Mouse (Mus musculus) embryonic facial prominence, embryonic 15.5 days (tissue): ENCODE results near the gene Rrp8. TPM values are rescaled to one million over a fixed set of nuclear protein-coding genes. Genes with fewer than 3 reads are reported as not detected.
A peak's percentile ranks its signal among the peaks of the same experiment; 100 is the strongest.
"Not testable (repeated sequence)": the region's sequence is repeated elsewhere in the genome, so short reads cannot be mapped to it uniquely, and the experiment has no call there.

Source experiments
- ATAC-seq: fragments of 200-750 bp; cut with Nextera tagmentation; 2 replicates; pipeline ENCODE4 v1.8.0; 2017; ENCODE audit warnings: low read depth, moderate TSS enrichment; ENCODE audit not compliant: insufficient number of reproducible peaks, low FRiP score, low TSS enrichment
- H3K27ac ChIP-seq: fragments of 300-500 bp; sonication (generic); replicated peaks from 2 replicates; pipeline ENCODE4 v1.5.1; 2015; ENCODE audit warnings: mild to moderate bottlenecking, inconsistent platforms
- H3K27me3 ChIP-seq: fragments of 300-500 bp; sonication (generic); 2 replicates; pipeline ENCODE4 v1.6.1; 2015; ENCODE audit warnings: inconsistent platforms
- H3K36me3 ChIP-seq: fragments of 300-500 bp; sonication (generic); 2 replicates; pipeline ENCODE4 v1.6.1; 2015; ENCODE audit warnings: mild to moderate bottlenecking, inconsistent platforms
- H3K4me1 ChIP-seq: fragments of 300-500 bp; sonication (generic); 2 replicates; pipeline ENCODE4 v1.6.1; 2015; ENCODE audit warnings: inconsistent platforms
- H3K4me2 ChIP-seq: fragments of 300-500 bp; sonication (generic); replicated peaks from 2 replicates; pipeline ENCODE4 v1.6.1; 2015; ENCODE audit warnings: mild to moderate bottlenecking, inconsistent platforms
- H3K4me3 ChIP-seq: fragments of 300-500 bp; sonication (generic); replicated peaks from 2 replicates; pipeline ENCODE4 v1.5.1; 2015; ENCODE audit warnings: mild to moderate bottlenecking, inconsistent platforms
- H3K9ac ChIP-seq: fragments of 300-500 bp; sonication (generic); 2 replicates; pipeline ENCODE4 v1.6.1; 2015; ENCODE audit warnings: inconsistent platforms
- H3K9me3 ChIP-seq: fragments of 300-500 bp; sonication (generic); replicated peaks from 2 replicates; pipeline ENCODE4 v1.6.1; 2016; ENCODE audit warnings: inconsistent platforms
- WGBS: fragments of 180-500 bp; shearing (Covaris S2); methylation state at CpG from one replicate; pipeline ENCODE4 v1.1.7; 2015; 5-methylcytosine and 5-hydroxymethylcytosine counted together
- polyA plus RNA-seq: library from polyadenylated mRNA; unstranded; fragments of >200 nt; fragmentation: Nextera tagmentation; extraction: Ambion mirVana; gene quantifications from 2 replicates; pipeline ENCODE4 v1.2.1, GENCODE M21; 2015

Rrp8 gene
- polyA plus RNA-seq, 1 experiment from 2014 or later: 35.4 TPM

DNA sequence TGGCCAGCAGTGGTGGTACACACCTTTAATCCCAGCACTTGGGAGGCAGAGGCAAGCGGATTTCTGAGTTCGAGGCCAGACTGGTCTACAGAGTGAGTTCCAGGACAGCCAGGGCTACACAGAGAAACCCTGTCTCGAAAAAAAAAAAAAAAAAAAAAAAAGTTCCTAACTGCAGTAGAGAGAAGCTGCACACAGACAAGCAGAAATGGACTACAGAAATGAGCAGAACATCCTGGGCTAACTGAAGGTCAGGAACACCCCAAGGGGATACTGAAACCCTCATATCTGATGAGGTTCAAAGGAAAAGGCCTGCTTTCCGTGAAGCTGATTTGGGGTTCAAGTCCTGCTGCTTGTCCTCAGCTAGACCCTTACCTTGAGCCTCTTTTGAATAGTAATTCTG is 1.7 kb downstream of the Rrp8 start:
- H3K27me3 ChIP-seq, ATAC-seq, H3K9me3 ChIP-seq: not testable (repeated sequence)
- peak overlapping the region; percentile 74 for H3K4me3 ChIP-seq
- peak overlapping the region; percentile 59 for H3K4me2 ChIP-seq
- H3K4me1 ChIP-seq: peaks cover 37% of the 10 kb centered on the region
- WGBS: 51% methylated on average over 3 of the region's 4 CpGs
- peak overlapping the region; percentile 86 for H3K9ac ChIP-seq
- H3K36me3 ChIP-seq: peaks cover 55% of the 10 kb centered on the region
- H3K27ac ChIP-seq: peak overlapping the region; percentile 89

DNA sequence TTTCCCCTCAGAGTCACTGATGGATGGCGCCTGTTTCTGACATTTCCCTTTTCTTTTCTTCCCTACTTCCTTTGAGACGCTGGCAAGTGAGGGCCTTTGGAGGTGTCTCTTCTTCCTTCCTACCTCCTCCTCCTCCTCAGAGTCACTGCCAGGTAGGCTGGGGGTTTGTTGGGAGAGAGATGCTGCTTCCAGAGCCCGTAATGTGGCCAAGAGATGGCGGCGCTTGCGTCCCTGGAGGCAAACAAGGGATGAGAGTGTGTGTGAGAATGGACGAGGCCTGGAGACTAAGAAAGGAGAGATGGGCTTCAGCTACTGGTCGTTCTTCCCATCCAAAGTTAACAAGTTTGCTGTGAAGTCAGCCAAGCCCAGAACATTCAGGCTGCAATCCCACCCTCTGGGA is 2.4 kb downstream of the Rrp8 start:
- WGBS: 85% methylated on average over 8 of the region's 8 CpGs
- Histone ChIP-seq H3K4me3 (peak overlapping the region; percentile 74; the same call in 1 of the 2 replicates), H3K9me3 (no peaks in the 10 kb centered on the region), H3K36me3 (peaks cover 54% of the 10 kb centered on the region), H3K27ac (no peak overlapping the region), H3K4me1 (peaks cover 35% of the 10 kb centered on the region), H3K4me2 (peak overlapping the region; percentile 59), H3K9ac (no peak overlapping the region), H3K27me3 (no peaks in the 10 kb centered on the region)
- no peak for ATAC-seq

DNA sequence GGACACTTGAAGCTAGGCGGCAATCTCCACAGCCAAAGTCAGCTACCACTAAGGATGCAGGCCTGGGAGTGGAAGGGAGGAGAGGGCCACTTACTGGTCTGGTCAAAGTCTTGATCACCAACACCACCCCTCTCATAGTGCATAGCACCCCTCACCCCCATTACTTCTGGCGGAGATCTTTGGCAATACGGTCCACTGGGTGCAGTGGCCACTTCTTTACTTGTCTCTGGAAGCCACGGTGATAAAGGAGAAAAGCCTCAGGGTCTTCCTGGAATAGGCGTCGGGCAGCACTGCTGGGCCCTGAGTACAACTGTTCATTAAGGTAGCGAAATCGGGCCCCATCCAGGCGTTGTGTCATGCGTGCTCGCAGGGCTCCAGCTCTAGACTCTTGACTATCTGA is 3.3 kb downstream of the Rrp8 start:
- no peak overlapping the region for H3K4me2 ChIP-seq
- peaks cover 26% of the 10 kb centered on the region for H3K4me1 ChIP-seq
- WGBS: 94% methylated on average over 11 of the region's 11 CpGs
- no peak overlapping the region for H3K27ac ChIP-seq
- no peaks in the 10 kb centered on the region for H3K27me3 ChIP-seq
- peaks cover 60% of the 10 kb centered on the region for H3K36me3 ChIP-seq
- no peak overlapping the region for H3K4me3 ChIP-seq
- no peak for ATAC-seq
- H3K9ac ChIP-seq: no peak overlapping the region
- no peaks in the 10 kb centered on the region for H3K9me3 ChIP-seq

DNA sequence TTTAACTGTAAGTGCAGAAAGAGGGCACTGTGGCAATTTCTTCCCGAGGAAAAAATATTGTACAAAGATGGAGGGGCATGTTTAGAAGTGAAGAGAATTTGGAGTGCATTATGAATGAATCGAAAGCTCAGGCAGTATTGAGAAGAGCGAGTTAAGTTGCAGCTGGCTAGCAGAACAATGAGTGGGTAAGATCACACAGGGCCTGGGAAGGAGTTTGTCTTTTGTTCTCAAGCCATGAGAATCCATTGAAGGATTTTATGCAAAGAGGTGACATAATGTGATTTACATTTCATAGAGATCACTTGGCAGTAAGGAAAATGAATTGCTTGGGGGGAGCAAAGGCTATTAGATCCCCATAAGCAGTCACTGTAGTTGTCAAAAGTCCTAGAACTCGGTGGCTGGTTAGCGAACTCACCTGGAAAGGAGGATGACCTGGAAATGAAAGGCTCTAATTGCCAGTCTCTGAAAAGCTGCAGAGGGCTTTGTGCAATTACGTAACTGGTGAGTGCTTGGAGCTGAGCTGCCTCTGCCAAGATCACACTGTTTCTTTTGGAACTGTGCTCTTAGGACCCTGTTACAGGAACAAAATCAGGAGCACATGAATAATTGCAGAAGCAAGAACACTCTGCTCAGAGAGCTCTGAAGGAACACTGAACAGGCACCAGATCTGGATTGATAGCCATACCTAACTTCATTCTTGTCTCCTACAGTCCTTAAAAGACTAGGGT is 8.3 kb downstream of the Rrp8 start:
- no peak for ATAC-seq
- 72% methylated on average over 6 of the region's 6 CpGs for WGBS
- Histone ChIP-seq H3K27ac (no peak overlapping the region), H3K9ac (no peak overlapping the region), H3K4me2 (no peak overlapping the region), H3K27me3 (no peaks in the 10 kb centered on the region), H3K4me3 (no peak overlapping the region), H3K9me3 (no peaks in the 10 kb centered on the region), H3K36me3 (peaks cover 50% of the 10 kb centered on the region), H3K4me1 (peaks cover 4% of the 10 kb centered on the region; the same call in 1 of the 2 replicates)

DNA sequence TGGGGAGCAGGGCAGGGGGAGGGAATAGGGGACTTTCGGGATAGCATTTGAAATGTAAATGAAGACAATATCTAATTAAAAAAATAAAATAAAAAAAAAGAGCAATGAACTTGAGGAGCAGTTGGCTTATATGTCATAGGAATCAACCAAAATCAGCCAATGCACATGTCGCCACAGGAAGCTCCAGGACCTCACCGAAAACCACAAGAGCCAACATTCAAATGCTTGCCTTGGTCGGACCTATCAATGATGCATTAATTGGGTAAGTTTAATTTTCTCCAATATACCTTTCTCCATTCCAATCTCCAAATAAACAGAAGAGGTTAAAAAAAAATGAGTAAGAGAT is 10.2 kb downstream of the Rrp8 start:
- Histone ChIP-seq H3K27ac (no peak overlapping the region), H3K9ac (no peak overlapping the region), H3K4me1 (peaks cover 4% of the 10 kb centered on the region; the same call in 1 of the 2 replicates), H3K27me3 (no peaks in the 10 kb centered on the region), H3K9me3 (no peaks in the 10 kb centered on the region), H3K36me3 (peaks cover 31% of the 10 kb centered on the region), H3K4me3 (no peak overlapping the region), H3K4me2 (no peak overlapping the region)
- WGBS: 85% methylated on average over 4 of the region's 4 CpGs
- no peak for ATAC-seq

DNA sequence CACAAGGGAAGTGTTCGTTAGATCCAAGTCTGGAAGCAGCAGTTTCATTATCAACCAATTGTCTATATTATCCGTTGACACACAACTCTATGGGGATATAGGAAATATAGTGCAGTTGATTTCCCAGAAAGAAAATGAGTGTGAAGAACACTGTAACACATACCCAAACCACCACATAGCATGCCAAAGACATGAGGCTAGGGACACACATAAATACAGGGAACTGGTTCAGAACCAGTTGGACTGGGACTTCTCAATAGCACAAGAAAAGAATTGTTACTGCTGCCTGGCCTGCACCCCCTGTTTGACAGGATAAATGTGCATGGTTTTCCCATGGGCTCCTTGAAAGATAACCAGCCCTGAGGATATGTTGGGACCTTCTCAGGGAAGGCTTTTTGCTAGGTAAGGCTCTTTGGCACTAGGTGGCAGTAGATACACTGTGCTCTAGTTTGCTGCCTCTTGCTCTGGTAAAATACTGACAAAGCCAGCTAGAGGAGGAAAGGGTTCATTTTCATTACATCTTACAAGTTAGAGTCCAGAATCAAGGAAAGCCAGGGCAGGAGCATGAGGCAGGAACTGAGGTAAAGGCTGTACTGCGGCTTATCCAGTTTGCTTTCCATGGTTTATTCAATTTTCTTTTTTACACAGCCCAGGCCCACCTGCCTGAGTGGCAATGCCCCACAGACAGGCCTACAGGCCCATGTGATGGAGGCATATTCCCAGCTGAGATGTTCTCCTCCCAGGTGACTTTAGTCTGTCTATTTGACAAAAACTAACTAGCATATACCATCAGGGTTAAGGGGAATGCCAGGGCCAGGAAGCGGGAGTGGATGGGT is 10.8 kb downstream of the Rrp8 start:
- 82% methylated on average over 4 of the region's 4 CpGs for WGBS
- Histone ChIP-seq H3K4me1 (peaks cover 4% of the 10 kb centered on the region; the same call in 1 of the 2 replicates), H3K9me3 (no peaks in the 10 kb centered on the region), H3K4me3 (no peak overlapping the region), H3K9ac (no peak overlapping the region), H3K27me3 (no peaks in the 10 kb centered on the region), H3K27ac (no peak overlapping the region), H3K4me2 (no peak overlapping the region), H3K36me3 (peaks cover 25% of the 10 kb centered on the region)
- ATAC-seq: peak; percentile 66; the same call in 1 of the 2 replicates

DNA sequence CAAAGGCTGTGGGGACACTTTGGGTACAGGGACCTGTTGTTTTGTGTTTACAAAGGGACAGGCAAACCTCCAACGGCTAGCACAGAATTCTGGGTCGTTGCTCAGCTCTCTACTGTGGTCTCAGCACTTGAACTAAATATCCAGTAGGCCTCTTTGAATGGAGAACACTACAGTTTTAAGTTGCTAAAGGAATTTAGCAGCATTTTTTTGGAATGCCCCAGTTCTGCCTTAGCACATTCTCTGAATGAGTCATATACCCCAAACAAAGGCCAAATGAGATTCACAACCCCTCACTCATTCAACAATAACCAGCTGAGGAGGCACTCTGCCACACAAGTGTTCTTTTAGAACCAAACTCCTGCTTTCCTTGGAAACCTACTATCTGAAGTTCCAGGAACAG is 15.3 kb downstream of the Rrp8 start:
- peaks cover 4% of the 10 kb centered on the region; the same call in 1 of the 2 replicates for H3K4me1 ChIP-seq
- H3K27me3 ChIP-seq: no peaks in the 10 kb centered on the region
- no peak for ATAC-seq
- no peak overlapping the region for H3K4me2 ChIP-seq
- H3K9me3 ChIP-seq: no peaks in the 10 kb centered on the region
- H3K36me3 ChIP-seq: no peaks in the 10 kb centered on the region
- no peak overlapping the region for H3K9ac ChIP-seq
- no peak overlapping the region for H3K4me3 ChIP-seq
- no peak overlapping the region for H3K27ac ChIP-seq
- 74% methylated on average over 2 of the region's 2 CpGs for WGBS

DNA sequence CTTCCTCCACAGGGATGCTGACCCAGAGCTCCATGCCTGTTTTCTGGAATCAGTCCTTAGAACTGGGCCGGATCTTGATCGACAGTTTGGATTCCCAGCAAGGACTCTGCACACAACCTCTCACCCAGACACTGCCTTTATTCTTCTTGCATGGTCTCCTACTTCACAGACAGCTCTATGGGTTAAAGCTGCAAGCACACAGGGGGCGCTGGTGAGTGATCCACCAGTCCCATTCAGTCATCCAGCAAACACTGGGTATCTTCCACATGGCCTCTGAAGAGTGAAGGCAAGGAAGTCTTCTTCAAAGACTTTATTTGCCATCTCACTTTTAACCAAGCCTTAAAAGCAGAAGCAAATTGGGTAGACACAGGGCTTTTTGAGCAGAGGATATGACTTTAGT is 21.8 kb downstream of the Rrp8 start:
- Histone ChIP-seq H3K9me3 (no peaks in the 10 kb centered on the region), H3K27me3 (no peaks in the 10 kb centered on the region), H3K4me1 (no peaks in the 10 kb centered on the region), H3K4me3 (no peak overlapping the region), H3K4me2 (no peak overlapping the region), H3K36me3 (no peaks in the 10 kb centered on the region), H3K9ac (no peak overlapping the region), H3K27ac (no peak overlapping the region)
- ATAC-seq: no peak
- WGBS: 61% methylated on average over 3 of the region's 3 CpGs

DNA sequence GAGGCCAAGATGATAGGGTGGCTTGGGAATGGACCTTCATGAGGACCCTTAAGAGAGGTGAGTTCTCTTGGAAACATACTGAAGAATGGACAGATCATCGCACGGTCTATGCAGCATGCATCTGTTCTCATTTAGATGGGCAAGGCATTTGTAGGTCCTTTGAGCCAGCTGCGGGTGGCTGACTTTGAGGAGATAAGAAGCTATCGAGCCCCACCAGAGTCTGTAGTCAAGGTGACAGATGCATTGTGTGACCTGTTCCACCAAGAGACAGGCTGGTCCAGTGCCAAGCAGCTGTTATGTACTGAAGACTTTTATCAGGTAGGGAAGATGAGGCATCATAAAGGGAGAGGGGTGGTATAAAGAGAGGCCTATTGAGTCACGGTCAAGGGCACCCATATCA is 28.5 kb downstream of the Rrp8 start:
- ATAC-seq: no peak
- no peaks in the 10 kb centered on the region for H3K36me3 ChIP-seq
- no peaks in the 10 kb centered on the region for H3K4me1 ChIP-seq
- H3K4me2 ChIP-seq: no peak overlapping the region
- no peaks in the 10 kb centered on the region for H3K27me3 ChIP-seq
- H3K4me3 ChIP-seq: no peak overlapping the region
- H3K27ac ChIP-seq: no peak overlapping the region
- WGBS: 87% methylated on average over 5 of the region's 5 CpGs
- H3K9me3 ChIP-seq: no peaks in the 10 kb centered on the region
- H3K9ac ChIP-seq: no peak overlapping the region

DNA sequence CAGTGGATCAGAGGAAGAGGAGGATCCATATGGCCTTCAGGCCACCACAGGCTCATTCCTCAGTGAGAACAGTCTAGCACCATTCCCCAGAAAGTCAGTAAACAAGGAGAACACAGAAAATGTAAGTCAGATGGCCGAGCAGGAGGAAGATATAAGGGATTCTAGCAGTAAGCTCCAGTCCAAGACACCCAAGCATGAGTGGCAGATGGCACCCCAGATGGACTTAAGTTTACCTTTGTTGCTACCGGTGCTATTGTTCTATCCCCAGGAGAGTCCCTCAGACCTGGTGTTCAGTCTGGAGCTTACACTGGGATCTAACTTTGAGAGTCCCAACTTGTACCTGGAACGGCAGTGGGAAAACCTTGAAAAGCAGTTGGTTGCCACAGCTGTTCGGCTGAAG is 33.4 kb downstream of the Rrp8 start:
- Histone ChIP-seq H3K27me3 (no peaks in the 10 kb centered on the region), H3K27ac (no peak overlapping the region), H3K4me2 (no peak overlapping the region), H3K9me3 (no peaks in the 10 kb centered on the region), H3K4me1 (no peaks in the 10 kb centered on the region), H3K9ac (no peak overlapping the region), H3K4me3 (no peak overlapping the region), H3K36me3 (no peaks in the 10 kb centered on the region)
- no peak for ATAC-seq
- WGBS: 86% methylated on average over 4 of the region's 4 CpGs

DNA sequence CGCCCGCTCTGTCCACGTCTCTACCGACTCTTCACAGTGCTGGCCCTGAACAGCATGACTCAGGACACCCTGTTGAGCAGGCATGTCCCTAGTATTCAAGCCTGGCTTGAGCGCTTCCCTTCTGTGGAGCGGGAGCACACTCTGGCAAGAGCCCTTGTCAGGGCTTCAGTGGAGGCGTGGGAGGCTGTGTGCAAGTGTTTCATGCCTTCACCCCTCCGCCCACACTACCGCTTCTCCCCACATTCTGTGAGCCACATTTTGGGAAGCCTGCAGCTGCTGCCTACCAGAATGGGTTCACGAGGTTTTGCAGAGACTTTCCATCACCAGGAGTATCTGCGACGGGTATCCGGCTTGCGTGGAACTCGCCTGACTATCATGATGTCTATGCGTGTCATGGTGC is 34.0 kb downstream of the Rrp8 start:
- no peak overlapping the region for H3K27ac ChIP-seq
- H3K9ac ChIP-seq: no peak overlapping the region
- WGBS: 85% methylated on average over 16 of the region's 16 CpGs
- no peaks in the 10 kb centered on the region for H3K4me1 ChIP-seq
- H3K27me3 ChIP-seq: no peaks in the 10 kb centered on the region
- no peak for ATAC-seq
- H3K36me3 ChIP-seq: no peaks in the 10 kb centered on the region
- no peak overlapping the region for H3K4me2 ChIP-seq
- H3K9me3 ChIP-seq: no peaks in the 10 kb centered on the region
- no peak overlapping the region for H3K4me3 ChIP-seq
